Mouse (Mus musculus) c-Kit-negative CD71-positive TER-119-positive erythroid progenitor cells, embryonic 14.5 days (primary cell): ENCODE measurements around the gene Cacna2d4.
"Not testable (repeated sequence)": the region's sequence is repeated elsewhere in the genome, so short reads cannot be mapped to it uniquely, and the experiment has no call there.

ENCODE experiments used
- DNase-seq: peaks from one replicate; pipeline ENCODE4 v3.0.0-alpha.2; 2013; ENCODE audit warnings: low read depth, low spot score

The Cacna2d4 gene

GRCm38 (mm10) chr6:119341409-119341808 is 105.1 kb downstream of the Cacna2d4 start:
- no peak for DNase-seq

GRCm38 (mm10) chr6:119346257-119346656 is 109.9 kb downstream of the Cacna2d4 start:
- no peak for DNase-seq

- no peak for DNase-seq
Measured at GRCm38 (mm10) chr6:119347813-119348212, 111.5 kb downstream of the Cacna2d4 start.

GRCm38 (mm10) chr6:119348234-119348633 is 111.9 kb downstream of the Cacna2d4 start:
- peak; percentile 29 for DNase-seq

- no peak for DNase-seq
Measured at GRCm38 (mm10) chr6:119350703-119351198, 114.4 kb downstream of the Cacna2d4 start.

- no peak for DNase-seq
Measured at GRCm38 (mm10) chr6:119351656-119352055, 115.3 kb downstream of the Cacna2d4 start.

GRCm38 (mm10) chr6:119352501-119352900 is 116.2 kb downstream of the Cacna2d4 start:
- no peak for DNase-seq

GRCm38 (mm10) chr6:119358020-119358571 is 121.8 kb downstream of the Cacna2d4 start:
- DNase-seq, result no peak

- DNase-seq, result not testable (repeated sequence)
Measured at GRCm38 (mm10) chr6:119360250-119360649, 123.9 kb downstream of the Cacna2d4 start.

- DNase-seq, result peak; percentile 56
Measured at GRCm38 (mm10) chr6:119360925-119361702, 124.8 kb downstream of the Cacna2d4 start.

- DNase-seq, result no peak
Measured at GRCm38 (mm10) chr6:119363593-119363992, 127.3 kb downstream of the Cacna2d4 start.

GRCm38 (mm10) chr6:119366800-119367199 is 130.5 kb downstream of the Cacna2d4 start:
- not testable (repeated sequence) for DNase-seq

- DNase-seq, result no peak
Measured at GRCm38 (mm10) chr6:119367382-119367781, 131.1 kb downstream of the Cacna2d4 start.

- no peak for DNase-seq
Measured at GRCm38 (mm10) chr6:119371624-119372023, 135.3 kb downstream of the Cacna2d4 start.

- DNase-seq, result no peak
Measured at GRCm38 (mm10) chr6:119372237-119372636, 135.9 kb downstream of the Cacna2d4 start.

- DNase-seq, result no peak
Measured at GRCm38 (mm10) chr6:119373000-119373705, 136.8 kb downstream of the Cacna2d4 start.

GRCm38 (mm10) chr6:119375035-119375434 is 138.7 kb downstream of the Cacna2d4 start:
- no peak for DNase-seq

GRCm38 (mm10) chr6:119377613-119378012 is 141.3 kb downstream of the Cacna2d4 start:
- no peak for DNase-seq

- DNase-seq, result no peak
Measured at GRCm38 (mm10) chr6:119378631-119379030, 142.3 kb downstream of the Cacna2d4 start.

- DNase-seq, result no peak
Measured at GRCm38 (mm10) chr6:119385668-119386067, 149.3 kb downstream of the Cacna2d4 start.

- no peak for DNase-seq
Measured at GRCm38 (mm10) chr6:119386421-119386820, 150.1 kb downstream of the Cacna2d4 start.

GRCm38 (mm10) chr6:119386821-119387220 is 150.5 kb downstream of the Cacna2d4 start:
- no peak for DNase-seq
